8 mouse cellular contexts compared by ENCODE assay signal in genomic region chr15:79723439-79723838, GRCm38 (mm10). TPM values are rescaled to one million over a fixed set of nuclear protein-coding genes. Genes with fewer than 3 reads are reported as not detected.
DNase-seq lines count a peak whose midpoint lies in the region; ATAC-seq and TF ChIP-seq lines count a peak whose summit lies in the region.

No protein-coding gene starts in this region.

- peak; percentile 59; the same call in 1 of the 2 replicates for TF ChIP-seq CTCF in brain, embryonic 14.5 days (IDR thresholded peaks at IDR 0.05; ENCODE audit: borderline replicate concordance, extremely low read depth, insufficient read depth, insufficient read length)
- peak; percentile 76 for TF ChIP-seq CTCF in hindbrain, postnatal 0 days (IDR thresholded peaks at IDR 0.05; ENCODE audit: low read depth)

- WGBS in neural tube, embryonic 11.5 days: 35% methylated on average over 1 of the region's 1 CpGs
- WGBS in hindbrain, postnatal 0 days: 11% methylated on average over 1 of the region's 1 CpGs

- H3K4me3 ChIP-seq in neural tube, embryonic 11.5 days (ENCODE audit: low read depth, low read length): no peak overlapping the region
- no peak overlapping the region for H3K4me3 ChIP-seq in hindbrain, postnatal 0 days (ENCODE audit: low read length)

- H3K36me3 ChIP-seq in neural tube, embryonic 11.5 days (ENCODE audit: control insufficient read depth, insufficient read depth, low read length): peaks cover 18% of the 10 kb centered on the region
- peaks cover 40% of the 10 kb centered on the region for H3K36me3 ChIP-seq in hindbrain, postnatal 0 days (ENCODE audit: insufficient read depth, low read length)

- ATAC-seq in neural tube, embryonic 11.5 days (ENCODE audit: insufficient read depth, low FRiP score, low TSS enrichment): no peak
- ATAC-seq in hindbrain, postnatal 0 days: peak; percentile 25; the same call in 1 of the 2 replicates

- TF ChIP-seq POLR2A in brain, embryonic 14.5 days (IDR thresholded peaks at IDR 0.05; ENCODE audit: borderline replicate concordance, extremely low read depth, insufficient read depth, insufficient read length, poor library complexity, severe bottlenecking): no peak

- no peaks in the 10 kb centered on the region for H3K27me3 ChIP-seq in neural tube, embryonic 11.5 days (ENCODE audit: control insufficient read depth, insufficient read depth, low read length)
- H3K27me3 ChIP-seq in hindbrain, postnatal 0 days (ENCODE audit: insufficient read depth, low read length): no peaks in the 10 kb centered on the region

- no peak overlapping the region for H3K27ac ChIP-seq in neural tube, embryonic 11.5 days (ENCODE audit: low read depth, low read length)
- peak overlapping the region; percentile 45; the same call in 1 of the 2 replicates for H3K27ac ChIP-seq in hindbrain, postnatal 0 days

- H3K4me1 ChIP-seq in neural tube, embryonic 11.5 days (ENCODE audit: control insufficient read depth, insufficient read depth, low read length): no peaks in the 10 kb centered on the region
- H3K4me1 ChIP-seq in hindbrain, postnatal 0 days (ENCODE audit: insufficient read depth, low read length): no peaks in the 10 kb centered on the region

- no peaks in the 10 kb centered on the region for H3K9me3 ChIP-seq in neural tube, embryonic 11.5 days (ENCODE audit: control insufficient read depth, low read length)
- H3K9me3 ChIP-seq in hindbrain, postnatal 0 days (ENCODE audit: low read length): no peaks in the 10 kb centered on the region

- H3K9ac ChIP-seq in neural tube, embryonic 11.5 days (ENCODE audit: low read length): no peak overlapping the region
- no peak overlapping the region for H3K9ac ChIP-seq in hindbrain, postnatal 0 days (replicated peaks; ENCODE audit: low read length)

- DNase-seq in embryo, embryonic 10 days (ENCODE audit: low spot score): peak; percentile 38
- DNase-seq in embryo, embryonic 9.5 days (ENCODE audit: extremely low spot score): no peak
- DNase-seq in neural tube, embryonic 11.5 days (ENCODE audit: low spot score): peak; percentile 34
- DNase-seq in neural tube, embryonic 10.5 days (ENCODE audit: extremely low spot score, low spot score): no peak
- peak; percentile 37 for DNase-seq in brain, embryonic 14.5 days (ENCODE audit: low read depth)
- DNase-seq in hindbrain, postnatal 0 days (ENCODE audit: low spot score): peak; percentile 60
- peak; percentile 14 for DNase-seq in mesoderm, embryonic 11.5 days (ENCODE audit: low read depth, low spot score)
- DNase-seq in thymus, postnatal 36 days: peak; percentile 46 to 49

- no peak overlapping the region for H3K4me2 ChIP-seq in neural tube, embryonic 11.5 days (ENCODE audit: low read depth)
- H3K4me2 ChIP-seq in hindbrain, postnatal 0 days (ENCODE audit: low read depth, low read length): no peak overlapping the region

RNA-seq across cellular contexts. Expression of gene Sun2, which starts 18.9 kb away (rescaled TPM):
- 6.1 and 10.2 TPM in 2 replicates for polyA plus RNA-seq in neural tube, embryonic 11.5 days (2014; fragmentation: Nextera tagmentation; extraction: Ambion mirVana)
- polyA plus RNA-seq in brain, embryonic 14.5 days (2012; rRNA removed): 46.5 and 47.9 TPM in 2 replicates
- total RNA-seq in hindbrain, postnatal 0 days (2014; rRNA removed): 43.6 and 45.4 TPM in 2 replicates
- 4.5 and 5.5 TPM in 2 replicates for polyA plus RNA-seq in hindbrain, postnatal 0 days (2015; fragmentation: Nextera tagmentation; extraction: Ambion mirVana)

RNA-seq across cellular contexts. Expression of gene Gtpbp1, which starts 32.8 kb away (rescaled TPM):
- polyA plus RNA-seq in neural tube, embryonic 11.5 days (2014; fragmentation: Nextera tagmentation; extraction: Ambion mirVana): 39.7 and 42.5 TPM in 2 replicates
- polyA plus RNA-seq in brain, embryonic 14.5 days (2012; rRNA removed): 41.2 and 61.0 TPM in 2 replicates
- total RNA-seq in hindbrain, postnatal 0 days (2014; rRNA removed): 88.2 and 91.7 TPM in 2 replicates
- polyA plus RNA-seq in hindbrain, postnatal 0 days (2015; fragmentation: Nextera tagmentation; extraction: Ambion mirVana): 36.7 and 38.3 TPM in 2 replicates

RNA-seq across cellular contexts. Expression of gene Josd1, which starts 35.7 kb away (rescaled TPM):
- polyA plus RNA-seq in neural tube, embryonic 11.5 days (2014; fragmentation: Nextera tagmentation; extraction: Ambion mirVana): 14.6 and 16.4 TPM in 2 replicates
- polyA plus RNA-seq in brain, embryonic 14.5 days (2012; rRNA removed): 34.9 and 37.4 TPM in 2 replicates
- 53.3 and 57.9 TPM in 2 replicates for total RNA-seq in hindbrain, postnatal 0 days (2014; rRNA removed)
- polyA plus RNA-seq in hindbrain, postnatal 0 days (2015; fragmentation: Nextera tagmentation; extraction: Ambion mirVana): 18.1 and 20.0 TPM in 2 replicates

RNA-seq across cellular contexts. Expression of gene Tomm22, which starts 52.8 kb away (rescaled TPM):
- 285 and 287 TPM in 2 replicates for polyA plus RNA-seq in neural tube, embryonic 11.5 days (2014; fragmentation: Nextera tagmentation; extraction: Ambion mirVana)
- polyA plus RNA-seq in brain, embryonic 14.5 days (2012; rRNA removed): 114 and 142 TPM in 2 replicates
- 139 and 149 TPM in 2 replicates for total RNA-seq in hindbrain, postnatal 0 days (2014; rRNA removed)
- polyA plus RNA-seq in hindbrain, postnatal 0 days (2015; fragmentation: Nextera tagmentation; extraction: Ambion mirVana): 239 and 241 TPM in 2 replicates

RNA-seq across cellular contexts. Expression of gene Dnal4, which starts 54.2 kb away (rescaled TPM):
- 68.6 and 70.8 TPM in 2 replicates for polyA plus RNA-seq in neural tube, embryonic 11.5 days (2014; fragmentation: Nextera tagmentation; extraction: Ambion mirVana)
- polyA plus RNA-seq in brain, embryonic 14.5 days (2012; rRNA removed): 77.6 and 110 TPM in 2 replicates
- total RNA-seq in hindbrain, postnatal 0 days (2014; rRNA removed): 42.7 and 50.3 TPM in 2 replicates
- polyA plus RNA-seq in hindbrain, postnatal 0 days (2015; fragmentation: Nextera tagmentation; extraction: Ambion mirVana): 54.0 and 56.7 TPM in 2 replicates

Comparison
In these comparisons a context has a peak if more than half of its experiments do, and no peak if none do; other contexts are left out.
1. DNase-seq: peak in embryo, embryonic 10 days (single experiment), neural tube, embryonic 11.5 days (single experiment), brain, embryonic 14.5 days (single experiment), hindbrain, postnatal 0 days (single experiment), mesoderm, embryonic 11.5 days (single experiment) and thymus, postnatal 36 days (2 of 2); none in embryo, embryonic 9.5 days (single experiment) and neural tube, embryonic 10.5 days (single experiment).